Mouse (Mus musculus): ENCODE measurements around the gene Runx1. TPM values are rescaled to one million over a fixed set of nuclear protein-coding genes. Genes with fewer than 3 reads are reported as not detected.

Runx1 gene
- polyA plus RNA-seq, 1 experiment from 2014 or later: 9.1 TPM

DNA sequence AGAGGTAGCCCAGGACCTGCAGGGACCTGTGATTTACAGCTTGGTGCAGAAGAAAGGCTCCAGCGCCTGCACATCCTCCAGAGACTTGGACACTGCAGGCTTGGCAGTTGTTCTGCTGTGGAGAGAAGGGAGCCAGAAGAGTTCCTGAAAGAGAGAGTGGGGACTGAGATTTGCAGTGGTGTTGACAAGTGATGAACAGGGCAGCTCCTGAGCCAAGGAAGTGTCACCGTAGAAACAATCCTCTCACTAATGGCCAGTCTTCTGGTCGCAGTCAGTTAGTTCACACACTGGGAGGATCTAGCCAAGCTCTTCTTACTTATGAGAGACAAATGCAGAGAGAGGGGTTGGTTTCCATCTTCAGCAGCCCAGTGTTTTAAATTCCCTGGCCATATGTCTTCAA, 24.5 kb upstream of the Runx1 start:
- 54% methylated on average over 3 of the region's 3 CpGs for WGBS
- TF ChIP-seq EP300 (IDR thresholded peaks at IDR 0.05) (no peak), CTCF (IDR thresholded peaks at IDR 0.05) (no peak)
- no peak overlapping the region for H3K4me2 ChIP-seq (replicated peaks; ENCODE audit: low read depth, low read length)
- no peak for ATAC-seq
- no peaks in the 10 kb centered on the region for H3K27me3 ChIP-seq (replicated peaks; ENCODE audit: insufficient read depth, low read length)
- H3K36me3 ChIP-seq (ENCODE audit: insufficient read depth, low read length): no peaks in the 10 kb centered on the region
- H3K27ac ChIP-seq (ENCODE audit: low read length): no peak overlapping the region
- peak; percentile 44 for DNase-seq (ENCODE audit: low spot score)
- no peak overlapping the region for H3K9ac ChIP-seq (replicated peaks; ENCODE audit: low read depth)
- H3K4me1 ChIP-seq (ENCODE audit: insufficient read depth, low read depth, low read length): no peaks in the 10 kb centered on the region
- H3K9me3 ChIP-seq (ENCODE audit: low read length): no peaks in the 10 kb centered on the region
- no peak overlapping the region for H3K4me3 ChIP-seq (ENCODE audit: low read depth, low read length)

GRCm38 (mm10) chr16:92847762-92848300, 21.9 kb upstream of the Runx1 start:
- WGBS: 49% methylated on average over 3 of the region's 3 CpGs
- Histone ChIP-seq H3K9ac (replicated peaks; ENCODE audit: low read depth) (no peak overlapping the region), H3K4me2 (replicated peaks; ENCODE audit: low read depth, low read length) (no peak overlapping the region), H3K4me1 (ENCODE audit: insufficient read depth, low read depth, low read length) (no peaks in the 10 kb centered on the region), H3K27ac (ENCODE audit: low read length) (no peak overlapping the region), H3K4me3 (ENCODE audit: low read depth, low read length) (no peak overlapping the region), H3K27me3 (replicated peaks; ENCODE audit: insufficient read depth, low read length) (no peaks in the 10 kb centered on the region), H3K9me3 (ENCODE audit: low read length) (no peaks in the 10 kb centered on the region), H3K36me3 (ENCODE audit: insufficient read depth, low read length) (no peaks in the 10 kb centered on the region)
- ATAC-seq (no peak), DNase-seq (ENCODE audit: low spot score) (peak; percentile 46)
- TF ChIP-seq CTCF (IDR thresholded peaks at IDR 0.05) (no peak), EP300 (IDR thresholded peaks at IDR 0.05) (no peak)

GRCm38 (mm10) chr16:92845244-92846225, 19.6 kb upstream of the Runx1 start:
- DNase-seq (ENCODE audit: low spot score) (peak; percentile 54), ATAC-seq (peak; percentile 79)
- 28% methylated on average over 26 of the region's 26 CpGs for WGBS
- peak overlapping the region; percentile 2; the same call in 1 of the 2 replicates for H3K27ac ChIP-seq (ENCODE audit: low read length)
- H3K27me3 ChIP-seq (replicated peaks; ENCODE audit: insufficient read depth, low read length): no peaks in the 10 kb centered on the region
- H3K9me3 ChIP-seq (ENCODE audit: low read length): no peaks in the 10 kb centered on the region
- H3K36me3 ChIP-seq (ENCODE audit: insufficient read depth, low read length): no peaks in the 10 kb centered on the region
- no peaks in the 10 kb centered on the region for H3K4me1 ChIP-seq (ENCODE audit: insufficient read depth, low read depth, low read length)
- H3K9ac ChIP-seq (replicated peaks; ENCODE audit: low read depth): no peak overlapping the region
- no peak overlapping the region for H3K4me3 ChIP-seq (ENCODE audit: low read depth, low read length)
- TF ChIP-seq EP300 (IDR thresholded peaks at IDR 0.05) (peak; percentile 51), CTCF (IDR thresholded peaks at IDR 0.05) (no peak)
- H3K4me2 ChIP-seq (replicated peaks; ENCODE audit: low read depth, low read length): peak overlapping the region; percentile 22

- Histone ChIP-seq H3K4me3 (ENCODE audit: low read depth, low read length) (no peak overlapping the region), H3K27me3 (replicated peaks; ENCODE audit: insufficient read depth, low read length) (no peaks in the 10 kb centered on the region), H3K9ac (replicated peaks; ENCODE audit: low read depth) (no peak overlapping the region), H3K4me1 (ENCODE audit: insufficient read depth, low read depth, low read length) (no peaks in the 10 kb centered on the region), H3K27ac (ENCODE audit: low read length) (no peak overlapping the region), H3K36me3 (ENCODE audit: insufficient read depth, low read length) (no peaks in the 10 kb centered on the region), H3K4me2 (replicated peaks; ENCODE audit: low read depth, low read length) (no peak overlapping the region), H3K9me3 (ENCODE audit: low read length) (no peaks in the 10 kb centered on the region)
- TF ChIP-seq CTCF (IDR thresholded peaks at IDR 0.05): no peak
- no peak for TF ChIP-seq EP300 (IDR thresholded peaks at IDR 0.05)
- DNase-seq (ENCODE audit: low spot score) (no peak), ATAC-seq (no peak)
Observed at GRCm38 (mm10) chr16:92838709-92839108, 12.8 kb upstream of the Runx1 start.

DNA sequence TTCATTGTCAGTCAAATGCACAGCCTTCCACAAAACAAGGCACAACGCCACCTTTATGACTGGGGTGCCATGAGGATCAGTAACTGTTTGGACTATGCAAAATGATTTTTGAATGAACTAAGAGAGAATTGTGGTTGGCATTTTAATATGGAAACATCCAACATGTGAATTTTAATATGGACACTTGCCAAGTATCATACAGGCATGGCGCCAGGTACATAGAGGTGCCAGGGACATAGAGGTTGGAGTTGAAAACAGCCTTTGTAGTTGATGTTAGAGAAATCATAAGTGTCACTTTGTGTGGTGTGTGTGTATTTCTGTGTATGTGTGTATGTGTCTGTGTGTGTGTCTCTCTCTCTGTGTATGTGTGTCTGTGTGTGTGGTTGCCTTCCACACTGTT, 5.4 kb upstream of the Runx1 start:
- Histone ChIP-seq H3K9me3 (ENCODE audit: low read length) (no peaks in the 10 kb centered on the region), H3K4me1 (ENCODE audit: insufficient read depth, low read depth, low read length) (no peaks in the 10 kb centered on the region), H3K27me3 (replicated peaks; ENCODE audit: insufficient read depth, low read length) (no peaks in the 10 kb centered on the region), H3K36me3 (ENCODE audit: insufficient read depth, low read length) (no peaks in the 10 kb centered on the region), H3K4me3 (ENCODE audit: low read depth, low read length) (no peak overlapping the region), H3K27ac (ENCODE audit: low read length) (no peak overlapping the region), H3K9ac (replicated peaks; ENCODE audit: low read depth) (no peak overlapping the region), H3K4me2 (replicated peaks; ENCODE audit: low read depth, low read length) (no peak overlapping the region)
- ATAC-seq: no peak
- DNase-seq (ENCODE audit: low spot score): no peak
- no peak for TF ChIP-seq EP300 (IDR thresholded peaks at IDR 0.05)
- no peak for TF ChIP-seq CTCF (IDR thresholded peaks at IDR 0.05)
- WGBS: 84% methylated on average over 2 of the region's 2 CpGs

DNA sequence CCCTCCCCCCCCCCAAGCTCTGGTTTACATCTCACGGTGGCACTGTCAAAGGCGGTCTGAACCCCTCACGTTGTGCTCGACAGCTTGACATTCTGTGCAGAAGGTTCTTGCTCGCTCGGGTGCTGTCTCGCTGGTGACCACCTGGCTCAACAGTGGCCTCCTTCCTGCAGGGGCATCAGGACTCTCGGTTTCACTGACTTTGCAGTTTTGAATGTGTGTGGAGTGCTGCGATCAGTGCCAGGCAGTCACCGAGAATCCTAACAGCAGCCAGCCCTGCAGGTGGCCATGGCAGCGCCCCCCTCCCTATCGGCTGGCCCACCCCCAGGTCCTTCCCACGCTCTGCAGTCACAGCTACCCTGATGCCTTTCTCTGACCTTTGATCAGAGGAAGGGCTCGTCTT, 4.5 kb upstream of the Runx1 start:
- no peaks in the 10 kb centered on the region for H3K36me3 ChIP-seq (ENCODE audit: insufficient read depth, low read length)
- ATAC-seq: no peak
- 52% methylated on average over 14 of the region's 14 CpGs for WGBS
- no peak for DNase-seq (ENCODE audit: low spot score)
- no peak overlapping the region for H3K27ac ChIP-seq (ENCODE audit: low read length)
- H3K9ac ChIP-seq (replicated peaks; ENCODE audit: low read depth): no peak overlapping the region
- H3K4me3 ChIP-seq (ENCODE audit: low read depth, low read length): no peak overlapping the region
- no peaks in the 10 kb centered on the region for H3K27me3 ChIP-seq (replicated peaks; ENCODE audit: insufficient read depth, low read length)
- H3K4me1 ChIP-seq (ENCODE audit: insufficient read depth, low read depth, low read length): no peaks in the 10 kb centered on the region
- TF ChIP-seq EP300 (IDR thresholded peaks at IDR 0.05): no peak
- no peak for TF ChIP-seq CTCF (IDR thresholded peaks at IDR 0.05)
- no peak overlapping the region for H3K4me2 ChIP-seq (replicated peaks; ENCODE audit: low read depth, low read length)
- H3K9me3 ChIP-seq (ENCODE audit: low read length): no peaks in the 10 kb centered on the region
